Mouse (Mus musculus): Measurements from ENCODE around the gene Cbfb. TPM values are rescaled to one million over a fixed set of nuclear protein-coding genes. Genes with fewer than 3 reads are reported as not detected.

The Cbfb gene
- polyA plus RNA-seq, 1 experiment from 2014 or later = 77.3 TPM

Other genes starting within 250 kb of the Cbfb start
- 0.13 and 0.35 TPM in 2 replicates for gene Ces2e, start 244.4 kb upstream of the Cbfb start, polyA plus RNA-seq (2015; fragmentation: Nextera tagmentation; extraction: Ambion mirVana)
- gene Ces2f, start 223.3 kb upstream of the Cbfb start, polyA plus RNA-seq (2015; fragmentation: Nextera tagmentation; extraction: Ambion mirVana) = 0.09 and 0.41 TPM in 2 replicates
- gene Ces2g, start 209.0 kb upstream of the Cbfb start, polyA plus RNA-seq (2015; fragmentation: Nextera tagmentation; extraction: Ambion mirVana) = 0.68 and 1.0 TPM in 2 replicates
- not detected in 2 replicates for gene Ces2h, start 169.8 kb upstream of the Cbfb start, polyA plus RNA-seq (2015; fragmentation: Nextera tagmentation; extraction: Ambion mirVana)
- gene Ces3a, start 122.1 kb upstream of the Cbfb start, polyA plus RNA-seq (2015; fragmentation: Nextera tagmentation; extraction: Ambion mirVana) = 0.07 TPM in 1 of 2 replicates, not detected in the other
- gene Ces3b, start 86.9 kb upstream of the Cbfb start, polyA plus RNA-seq (2015; fragmentation: Nextera tagmentation; extraction: Ambion mirVana) = not detected in 2 replicates
- gene Ces4a, start 38.9 kb upstream of the Cbfb start, polyA plus RNA-seq (2015; fragmentation: Nextera tagmentation; extraction: Ambion mirVana) = 0.06 and 0.14 TPM in 2 replicates
- gene D230025D16Rik, start 54.5 kb downstream of the Cbfb start, polyA plus RNA-seq (2015; fragmentation: Nextera tagmentation; extraction: Ambion mirVana) = 18.1 and 18.6 TPM in 2 replicates
- gene B3gnt9, start 84.5 kb downstream of the Cbfb start, polyA plus RNA-seq (2015; fragmentation: Nextera tagmentation; extraction: Ambion mirVana) = 4.9 and 5.6 TPM in 2 replicates
- gene Tradd, start 93.9 kb downstream of the Cbfb start, polyA plus RNA-seq (2015; fragmentation: Nextera tagmentation; extraction: Ambion mirVana) = 51.0 and 57.0 TPM in 2 replicates
- gene Fbxl8, start 94.0 kb downstream of the Cbfb start, polyA plus RNA-seq (2015; fragmentation: Nextera tagmentation; extraction: Ambion mirVana) = 7.6 and 8.2 TPM in 2 replicates
- gene Hsf4, start 99.1 kb downstream of the Cbfb start, polyA plus RNA-seq (2015; fragmentation: Nextera tagmentation; extraction: Ambion mirVana) = not detected in 2 replicates
- 0.42 and 0.47 TPM in 2 replicates for gene Nol3, start 105.5 kb downstream of the Cbfb start, polyA plus RNA-seq (2015; fragmentation: Nextera tagmentation; extraction: Ambion mirVana)
- 3.2 and 4.2 TPM in 2 replicates for gene 4931428F04Rik, start 119.2 kb downstream of the Cbfb start, polyA plus RNA-seq (2015; fragmentation: Nextera tagmentation; extraction: Ambion mirVana)
- gene Exoc3l, start 125.4 kb downstream of the Cbfb start, polyA plus RNA-seq (2015; fragmentation: Nextera tagmentation; extraction: Ambion mirVana) = 4.0 and 5.1 TPM in 2 replicates
- gene E2f4, start 127.0 kb downstream of the Cbfb start, polyA plus RNA-seq (2015; fragmentation: Nextera tagmentation; extraction: Ambion mirVana) = 81.7 and 103 TPM in 2 replicates
- gene Elmo3, start 134.9 kb downstream of the Cbfb start, polyA plus RNA-seq (2015; fragmentation: Nextera tagmentation; extraction: Ambion mirVana) = 9.3 and 9.4 TPM in 2 replicates
- gene Lrrc29, start 155.6 kb downstream of the Cbfb start, polyA plus RNA-seq (2015; fragmentation: Nextera tagmentation; extraction: Ambion mirVana) = 2.1 and 4.3 TPM in 2 replicates
- 145 and 149 TPM in 2 replicates for gene Tmem208, start 155.7 kb downstream of the Cbfb start, polyA plus RNA-seq (2015; fragmentation: Nextera tagmentation; extraction: Ambion mirVana)
- 0.85 and 1.1 TPM in 2 replicates for gene Fhod1, start 177.3 kb downstream of the Cbfb start, polyA plus RNA-seq (2015; fragmentation: Nextera tagmentation; extraction: Ambion mirVana)
- gene Slc9a5, start 178.2 kb downstream of the Cbfb start, polyA plus RNA-seq (2015; fragmentation: Nextera tagmentation; extraction: Ambion mirVana) = 0.48 and 0.60 TPM in 2 replicates
- gene Plekhg4, start 202.6 kb downstream of the Cbfb start, polyA plus RNA-seq (2015; fragmentation: Nextera tagmentation; extraction: Ambion mirVana) = 0.09 and 0.21 TPM in 2 replicates
- gene Kctd19, start 242.8 kb downstream of the Cbfb start, polyA plus RNA-seq (2015; fragmentation: Nextera tagmentation; extraction: Ambion mirVana) = 0.04 and 0.31 TPM in 2 replicates
- 0.28 and 0.47 TPM in 2 replicates for gene Lrrc36, start 242.9 kb downstream of the Cbfb start, polyA plus RNA-seq (2015; fragmentation: Nextera tagmentation; extraction: Ambion mirVana)

Data from thymus, postnatal 0 days (tissue).